Mouse (Mus musculus): ENCODE results near the gene Lingo2. TPM values are rescaled to one million over a fixed set of nuclear protein-coding genes. Genes with fewer than 3 reads are reported as not detected.
"Not testable (repeated sequence)": the region's sequence is repeated elsewhere in the genome, so short reads cannot be mapped to it uniquely, and the experiment has no call there.

The Lingo2 gene
- polyA plus RNA-seq, 1 experiment from 2014 or later: 0.65 TPM

DNA sequence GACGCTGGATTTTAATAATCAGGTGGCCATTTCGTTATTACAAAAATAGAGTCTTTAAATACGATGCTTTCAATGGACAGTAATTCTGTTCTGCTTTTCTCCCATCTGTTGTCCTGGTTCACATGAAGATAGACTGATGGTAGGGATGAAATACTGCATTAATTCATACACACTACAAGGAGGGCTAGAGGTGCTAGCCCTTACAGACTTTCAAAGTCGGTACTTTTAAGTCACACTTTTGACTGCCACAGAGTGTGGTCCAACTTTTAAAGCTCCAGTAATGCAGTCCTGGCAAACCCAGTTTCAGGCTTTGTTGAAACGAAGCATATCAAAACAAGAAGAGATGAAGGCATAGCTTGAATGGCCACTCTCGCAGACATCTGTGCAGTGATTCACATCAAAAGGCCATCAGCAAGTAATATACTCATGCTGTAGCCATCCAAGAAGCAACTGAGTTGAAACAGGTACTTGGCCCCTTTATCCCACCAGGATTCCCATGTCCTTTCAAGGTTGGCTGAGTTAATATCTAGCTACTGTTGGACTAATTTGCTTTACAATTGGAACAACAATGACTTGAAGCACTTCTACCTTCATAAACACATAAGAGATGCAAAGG, 872.5 kb downstream of the Lingo2 start:
- no peak overlapping the region for H3K9ac ChIP-seq
- no peaks in the 10 kb centered on the region for H3K9me3 ChIP-seq (replicated peaks)
- no peaks in the 10 kb centered on the region for H3K36me3 ChIP-seq
- H3K27me3 ChIP-seq (replicated peaks): no peaks in the 10 kb centered on the region
- no peak overlapping the region for H3K4me2 ChIP-seq
- no peaks in the 10 kb centered on the region for H3K4me1 ChIP-seq (replicated peaks)
- no peak overlapping the region for H3K4me3 ChIP-seq
- H3K27ac ChIP-seq (ENCODE audit: poor library complexity, severe bottlenecking): no peak overlapping the region
- WGBS: 79% methylated on average over 6 of the region's 6 CpGs
- no peak for ATAC-seq (ENCODE audit: insufficient number of reproducible peaks, low FRiP score)

DNA sequence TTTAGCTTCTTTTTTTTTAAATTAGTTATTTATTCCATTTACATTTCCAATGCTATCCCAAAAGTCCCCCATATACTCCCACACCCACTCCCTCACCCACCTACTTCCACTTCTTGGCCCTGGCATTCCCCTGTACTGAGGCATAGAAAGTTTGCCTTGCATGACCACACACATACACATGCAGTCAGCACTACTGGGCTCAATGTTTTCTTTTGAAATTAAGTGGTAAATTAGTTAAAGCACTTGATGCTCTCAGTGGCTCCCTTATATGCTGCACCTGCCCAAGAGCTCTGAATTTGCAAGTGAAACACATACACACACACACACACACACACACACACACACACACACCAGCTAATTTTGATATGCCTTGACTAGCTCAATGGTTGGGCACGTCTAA, 886.8 kb downstream of the Lingo2 start:
- not testable (repeated sequence) for ATAC-seq (ENCODE audit: insufficient number of reproducible peaks, low FRiP score); H3K9ac ChIP-seq; H3K4me1 ChIP-seq (replicated peaks); H3K27ac ChIP-seq (ENCODE audit: poor library complexity, severe bottlenecking); H3K9me3 ChIP-seq (replicated peaks); H3K36me3 ChIP-seq; H3K4me3 ChIP-seq; H3K4me2 ChIP-seq; H3K27me3 ChIP-seq (replicated peaks)
- 60% methylated on average over 1 of the region's 1 CpGs for WGBS

DNA sequence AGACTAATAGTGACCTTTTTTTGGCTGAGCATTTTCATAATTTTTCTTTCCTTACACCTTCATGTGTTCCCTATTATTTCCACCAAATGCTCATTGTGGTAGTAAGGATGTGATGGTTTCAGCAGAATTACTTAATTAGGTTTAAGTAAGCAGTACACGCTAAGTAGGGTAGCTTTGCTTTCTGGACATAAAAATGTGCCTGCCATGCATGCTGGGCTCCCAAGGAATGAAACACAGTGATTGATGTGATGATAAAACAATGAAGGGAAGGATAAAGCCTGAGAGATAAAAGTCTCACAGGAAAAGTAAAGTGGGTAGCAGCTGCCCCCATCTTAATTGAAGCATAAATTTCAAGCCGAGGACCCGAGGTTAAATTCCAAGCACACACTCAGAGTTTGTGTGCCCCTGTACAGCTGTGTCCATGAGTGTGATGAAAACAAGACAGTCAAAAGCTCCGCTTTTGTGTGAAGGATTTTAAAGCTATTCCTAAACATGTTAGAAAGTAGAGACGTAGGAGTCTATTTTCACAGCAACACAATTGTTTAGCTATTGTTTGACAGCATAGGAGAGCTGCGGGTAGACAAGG, 898.7 kb downstream of the Lingo2 start:
- 72% methylated on average over 6 of the region's 6 CpGs for WGBS
- ATAC-seq (ENCODE audit: insufficient number of reproducible peaks, low FRiP score): no peak
- Histone ChIP-seq H3K9me3 (replicated peaks) (no peaks in the 10 kb centered on the region), H3K4me2 (no peak overlapping the region), H3K9ac (no peak overlapping the region), H3K4me1 (replicated peaks) (no peaks in the 10 kb centered on the region), H3K27ac (ENCODE audit: poor library complexity, severe bottlenecking) (no peak overlapping the region), H3K27me3 (replicated peaks) (no peaks in the 10 kb centered on the region), H3K36me3 (no peaks in the 10 kb centered on the region), H3K4me3 (no peak overlapping the region)

DNA sequence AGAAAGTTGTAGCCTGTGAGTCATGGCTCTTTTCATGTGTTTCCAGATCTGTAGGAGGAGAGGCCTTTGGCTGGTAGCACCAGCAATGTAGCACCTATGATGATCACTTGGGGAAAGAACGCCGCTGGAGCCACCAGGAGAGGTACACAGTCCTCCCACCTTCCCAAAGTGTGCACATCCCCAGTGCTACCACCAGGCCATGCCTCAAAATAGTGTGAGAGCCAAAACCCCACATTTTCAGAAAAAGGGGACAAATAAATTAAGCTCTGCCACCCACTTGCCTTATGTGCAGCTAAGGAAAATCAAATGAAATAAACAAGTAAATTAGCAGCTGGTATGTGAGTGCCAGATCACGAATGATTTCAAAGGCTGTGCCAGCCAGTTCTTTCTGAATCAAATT, 911.2 kb downstream of the Lingo2 start:
- no peak overlapping the region for H3K27ac ChIP-seq (ENCODE audit: poor library complexity, severe bottlenecking)
- H3K4me1 ChIP-seq (replicated peaks): no peaks in the 10 kb centered on the region
- ATAC-seq (ENCODE audit: insufficient number of reproducible peaks, low FRiP score): no peak
- no peaks in the 10 kb centered on the region for H3K9me3 ChIP-seq (replicated peaks)
- no peaks in the 10 kb centered on the region for H3K27me3 ChIP-seq (replicated peaks)
- H3K36me3 ChIP-seq: no peaks in the 10 kb centered on the region
- no peak overlapping the region for H3K9ac ChIP-seq
- 77% methylated on average over 3 of the region's 3 CpGs for WGBS
- no peak overlapping the region for H3K4me2 ChIP-seq
- no peak overlapping the region for H3K4me3 ChIP-seq

DNA sequence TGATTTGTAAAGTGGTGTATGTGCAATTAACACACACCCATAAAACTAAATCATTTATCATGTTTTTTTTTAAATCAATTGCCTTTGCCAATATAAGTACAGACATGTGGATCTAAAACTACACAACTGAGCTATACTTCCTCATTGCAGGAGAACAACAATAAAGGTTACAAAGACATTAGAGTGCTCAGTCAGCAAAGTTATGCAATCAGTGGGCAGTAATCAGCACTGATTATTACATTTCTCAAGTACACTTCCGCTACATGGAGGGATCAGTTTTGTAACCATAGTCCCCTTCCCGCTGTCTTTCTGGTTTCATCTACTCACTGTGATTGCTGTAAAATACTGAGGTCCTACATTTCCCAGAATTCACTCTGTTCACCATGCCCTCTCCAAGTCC, 912.8 kb downstream of the Lingo2 start:
- 85% methylated on average over 2 of the region's 2 CpGs for WGBS
- H3K9ac ChIP-seq: no peak overlapping the region
- H3K9me3 ChIP-seq (replicated peaks): no peaks in the 10 kb centered on the region
- no peaks in the 10 kb centered on the region for H3K36me3 ChIP-seq
- H3K4me2 ChIP-seq: no peak overlapping the region
- no peaks in the 10 kb centered on the region for H3K27me3 ChIP-seq (replicated peaks)
- H3K4me1 ChIP-seq (replicated peaks): no peaks in the 10 kb centered on the region
- H3K4me3 ChIP-seq: no peak overlapping the region
- no peak for ATAC-seq (ENCODE audit: insufficient number of reproducible peaks, low FRiP score)
- H3K27ac ChIP-seq (ENCODE audit: poor library complexity, severe bottlenecking): no peak overlapping the region

DNA sequence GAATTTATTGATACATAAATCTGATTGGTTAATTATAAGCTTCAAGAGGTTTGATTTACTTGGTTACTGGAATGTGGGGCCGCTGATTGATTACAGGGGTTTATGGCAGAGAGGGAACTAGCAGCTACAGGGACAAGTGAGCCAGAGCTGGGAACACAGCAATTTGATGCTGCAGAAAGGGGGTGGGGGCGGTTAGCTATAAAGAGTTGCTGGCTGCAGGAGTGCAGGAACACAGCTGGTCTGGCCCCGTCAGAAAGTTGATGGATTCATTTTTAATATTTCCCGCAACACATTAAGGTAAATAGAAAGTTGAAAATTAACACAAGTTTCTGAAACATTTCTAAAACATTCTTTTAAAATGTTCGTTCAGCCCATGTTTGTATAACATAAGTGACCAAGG, 919.5 kb downstream of the Lingo2 start:
- H3K4me1 ChIP-seq (replicated peaks): no peaks in the 10 kb centered on the region
- no peaks in the 10 kb centered on the region for H3K27me3 ChIP-seq (replicated peaks)
- WGBS: 68% methylated on average over 5 of the region's 5 CpGs
- H3K9me3 ChIP-seq (replicated peaks): no peaks in the 10 kb centered on the region
- no peak overlapping the region for H3K27ac ChIP-seq (ENCODE audit: poor library complexity, severe bottlenecking)
- no peak overlapping the region for H3K4me2 ChIP-seq
- no peak overlapping the region for H3K4me3 ChIP-seq
- H3K36me3 ChIP-seq: no peaks in the 10 kb centered on the region
- no peak for ATAC-seq (ENCODE audit: insufficient number of reproducible peaks, low FRiP score)
- no peak overlapping the region for H3K9ac ChIP-seq

DNA sequence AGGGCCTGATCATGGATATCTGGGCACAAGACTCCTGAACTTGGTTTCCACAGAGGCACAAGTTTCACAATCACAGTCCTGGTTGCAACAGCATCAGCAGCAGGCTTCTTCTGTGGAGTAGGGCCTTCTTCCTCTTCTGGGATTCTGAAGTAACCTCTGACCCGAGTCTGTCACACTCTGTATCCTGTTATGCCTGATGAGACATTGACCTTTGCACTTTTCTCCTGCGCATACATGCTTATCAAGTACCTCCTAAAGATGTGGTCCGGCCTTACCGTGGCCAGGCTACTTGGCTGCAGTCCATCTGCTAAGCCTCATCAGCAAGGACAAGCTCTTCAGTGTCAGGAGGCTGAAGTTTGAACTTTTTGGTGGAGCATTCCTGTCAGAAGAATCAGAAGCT, 937.4 kb downstream of the Lingo2 start:
- no peaks in the 10 kb centered on the region for H3K9me3 ChIP-seq (replicated peaks)
- H3K4me1 ChIP-seq (replicated peaks): no peaks in the 10 kb centered on the region
- H3K36me3 ChIP-seq: no peaks in the 10 kb centered on the region
- H3K4me2 ChIP-seq: no peak overlapping the region
- ATAC-seq (ENCODE audit: insufficient number of reproducible peaks, low FRiP score): no peak; the same call in 1 of the 2 replicates
- H3K27ac ChIP-seq (ENCODE audit: poor library complexity, severe bottlenecking): no peak overlapping the region
- H3K27me3 ChIP-seq (replicated peaks): no peaks in the 10 kb centered on the region
- H3K4me3 ChIP-seq: no peak overlapping the region
- 23% methylated on average over 4 of the region's 4 CpGs for WGBS
- no peak overlapping the region for H3K9ac ChIP-seq

DNA sequence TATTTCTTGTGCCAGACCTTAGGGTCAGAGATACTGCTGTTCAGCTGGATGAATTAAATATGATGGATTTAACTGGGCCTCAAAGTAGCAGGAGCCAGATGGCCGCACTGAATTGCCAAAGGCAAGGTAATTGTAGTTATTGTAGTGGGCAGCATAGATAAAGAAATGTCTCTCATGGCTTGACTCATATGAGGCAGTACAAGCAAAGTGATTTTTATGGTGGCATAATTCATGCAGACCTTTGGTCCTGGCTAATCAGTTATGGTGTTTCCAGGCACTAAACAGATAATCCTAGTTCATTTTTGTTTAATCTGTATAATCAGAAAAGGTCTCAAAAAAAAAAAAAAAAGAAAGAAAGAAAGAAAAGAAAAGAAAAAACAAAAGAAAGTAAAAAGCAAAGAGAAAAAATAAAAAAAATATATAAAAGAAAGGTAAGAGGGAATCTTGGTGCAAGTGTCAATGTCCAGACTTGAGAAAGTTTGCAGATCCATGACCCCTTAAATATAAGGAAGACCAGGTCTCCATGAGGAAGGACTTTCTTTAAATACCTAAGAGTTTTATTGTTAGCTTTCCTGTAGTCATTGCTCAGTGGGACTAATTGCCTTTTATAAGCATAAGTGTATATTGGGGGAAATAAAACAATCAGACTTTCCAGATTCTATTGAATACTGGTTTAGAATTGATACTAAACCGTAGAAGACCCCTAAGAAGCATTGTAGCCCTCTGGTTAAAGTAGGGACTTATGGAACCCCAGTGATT, 959.4 kb downstream of the Lingo2 start:
- no peaks in the 10 kb centered on the region for H3K27me3 ChIP-seq (replicated peaks)
- H3K27ac ChIP-seq (ENCODE audit: poor library complexity, severe bottlenecking): no peak overlapping the region
- 64% methylated on average over 2 of the region's 2 CpGs for WGBS
- H3K4me3 ChIP-seq: no peak overlapping the region
- no peak overlapping the region for H3K9ac ChIP-seq
- no peak for ATAC-seq (ENCODE audit: insufficient number of reproducible peaks, low FRiP score)
- no peaks in the 10 kb centered on the region for H3K36me3 ChIP-seq
- H3K4me2 ChIP-seq: no peak overlapping the region
- H3K9me3 ChIP-seq (replicated peaks): no peaks in the 10 kb centered on the region
- H3K4me1 ChIP-seq (replicated peaks): no peaks in the 10 kb centered on the region

DNA sequence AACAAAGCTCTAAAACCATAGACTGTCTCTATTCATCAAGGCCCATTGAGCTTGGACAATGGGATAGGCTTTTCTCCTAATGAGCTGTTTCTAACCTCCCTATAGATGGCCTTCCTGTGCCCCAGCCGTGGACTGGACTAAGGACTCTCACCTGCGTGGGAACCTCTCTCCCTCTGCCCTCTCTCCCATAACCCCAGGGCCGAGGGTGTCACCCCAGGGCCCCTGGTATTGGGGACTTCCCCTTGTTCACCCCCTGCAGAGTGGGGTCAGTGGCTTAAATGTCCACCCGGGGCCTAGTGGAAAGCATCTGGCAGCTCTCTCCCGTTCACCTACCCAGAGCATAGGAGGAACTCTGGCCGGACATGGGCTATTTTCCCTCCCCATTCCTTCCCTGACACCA, 965.5 kb downstream of the Lingo2 start:
- no peak overlapping the region for H3K4me2 ChIP-seq
- no peaks in the 10 kb centered on the region for H3K9me3 ChIP-seq (replicated peaks)
- no peaks in the 10 kb centered on the region for H3K27me3 ChIP-seq (replicated peaks)
- WGBS: 80% methylated on average over 6 of the region's 6 CpGs
- H3K9ac ChIP-seq: no peak overlapping the region
- H3K36me3 ChIP-seq: no peaks in the 10 kb centered on the region
- no peak overlapping the region for H3K27ac ChIP-seq (ENCODE audit: poor library complexity, severe bottlenecking)
- no peak for ATAC-seq (ENCODE audit: insufficient number of reproducible peaks, low FRiP score)
- no peaks in the 10 kb centered on the region for H3K4me1 ChIP-seq (replicated peaks)
- H3K4me3 ChIP-seq: no peak overlapping the region

DNA sequence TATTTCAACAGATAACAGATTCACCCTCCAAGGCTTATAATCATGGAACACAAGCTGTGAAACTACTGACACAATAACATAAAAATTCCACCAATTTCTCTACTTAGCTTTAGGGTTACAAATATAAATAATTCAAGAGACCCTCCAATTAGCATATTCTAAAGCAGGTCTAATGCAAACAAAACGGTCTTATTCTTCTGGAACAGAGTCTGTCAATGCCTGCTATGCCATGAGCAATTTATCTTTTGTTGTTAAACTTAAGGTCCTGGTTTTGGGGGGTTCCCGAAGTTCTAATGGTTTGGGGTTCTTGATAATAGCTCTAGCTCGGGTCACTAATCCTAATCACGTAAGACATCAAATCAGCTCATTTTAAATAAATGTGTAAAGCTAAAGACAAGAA, 988.0 kb downstream of the Lingo2 start:
- Histone ChIP-seq H3K36me3 (no peaks in the 10 kb centered on the region), H3K9ac (no peak overlapping the region), H3K9me3 (replicated peaks) (no peaks in the 10 kb centered on the region), H3K4me2 (no peak overlapping the region), H3K27ac (ENCODE audit: poor library complexity, severe bottlenecking) (no peak overlapping the region), H3K4me1 (replicated peaks) (no peaks in the 10 kb centered on the region), H3K27me3 (replicated peaks) (no peaks in the 10 kb centered on the region), H3K4me3 (no peak overlapping the region)
- 74% methylated on average over 4 of the region's 4 CpGs for WGBS
- ATAC-seq (ENCODE audit: insufficient number of reproducible peaks, low FRiP score): no peak

DNA sequence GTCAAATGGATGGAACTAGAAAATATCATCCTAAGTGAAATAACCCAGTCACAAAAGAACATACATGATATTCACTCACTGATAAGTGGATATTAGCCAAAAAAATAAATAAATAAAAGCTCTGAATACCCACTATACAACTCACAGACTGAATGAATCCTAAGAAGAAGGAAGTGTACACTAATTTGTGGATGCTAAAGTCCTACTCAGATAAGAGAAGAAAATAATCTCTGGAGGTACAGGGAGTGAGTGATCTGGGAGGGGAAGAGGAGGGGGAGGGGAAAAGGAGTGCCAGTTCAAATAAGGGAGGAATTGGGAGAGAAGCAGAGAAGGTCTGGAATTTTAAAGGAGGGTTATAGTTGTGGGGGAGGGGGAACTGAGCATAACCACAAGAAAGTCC, 999.7 kb downstream of the Lingo2 start:
- Histone ChIP-seq H3K4me1 (replicated peaks) (no peaks in the 10 kb centered on the region), H3K27ac (ENCODE audit: poor library complexity, severe bottlenecking) (no peak overlapping the region), H3K9ac (no peak overlapping the region), H3K9me3 (replicated peaks) (no peaks in the 10 kb centered on the region), H3K4me3 (no peak overlapping the region), H3K36me3 (no peaks in the 10 kb centered on the region), H3K4me2 (no peak overlapping the region), H3K27me3 (replicated peaks) (no peaks in the 10 kb centered on the region)
- no peak for ATAC-seq (ENCODE audit: insufficient number of reproducible peaks, low FRiP score)

Data from heart, embryonic 12.5 days (tissue).